Mouse (Mus musculus): ENCODE measurements at regions not wholly inside any gene's neighbourhood (a gene's known extent, or its start where the extent isn't known, plus 50 kb on each side); places are given as distances from the start of the nearest gene placed in this dataset.

DNA sequence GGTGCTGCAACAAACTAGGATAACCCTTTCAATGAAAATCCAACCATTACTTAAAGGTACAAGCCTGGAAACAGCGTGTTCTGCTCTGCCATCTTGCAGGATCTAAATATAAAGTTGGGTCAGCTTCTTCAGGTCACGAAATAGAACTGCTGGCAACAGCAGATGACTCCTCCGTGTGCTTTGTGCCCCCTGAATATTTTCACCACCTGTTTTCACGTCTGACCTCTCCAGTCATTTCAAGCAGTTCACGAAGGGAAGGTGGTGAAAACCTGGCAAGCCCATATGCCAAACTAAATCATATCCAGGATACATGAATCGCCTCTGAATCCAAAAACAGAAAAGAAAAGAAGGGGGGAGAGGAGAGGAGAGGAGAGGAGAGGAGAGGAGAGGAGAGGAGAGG, 133.3 kb downstream of the 1190002N15Rik start:
- no peak for ATAC-seq (ENCODE audit: low read depth)
- Histone ChIP-seq H3K4me1 (ENCODE audit: control insufficient read depth, insufficient read depth, low read length) (no peaks in the 10 kb centered on the region), H3K4me2 (ENCODE audit: low read depth, low read length) (no peak overlapping the region), H3K36me3 (ENCODE audit: control insufficient read depth, insufficient read depth, low read length) (no peaks in the 10 kb centered on the region), H3K9ac (replicated peaks; ENCODE audit: low read depth, low read length) (no peak overlapping the region), H3K27ac (ENCODE audit: low read depth, low read length) (no peak overlapping the region), H3K4me3 (ENCODE audit: low read depth, low read length) (no peak overlapping the region), H3K9me3 (ENCODE audit: control insufficient read depth, low read length) (no peaks in the 10 kb centered on the region), H3K27me3 (ENCODE audit: control insufficient read depth, insufficient read depth, low read length) (no peaks in the 10 kb centered on the region)
- 82% methylated on average over 6 of the region's 6 CpGs for WGBS

DNA sequence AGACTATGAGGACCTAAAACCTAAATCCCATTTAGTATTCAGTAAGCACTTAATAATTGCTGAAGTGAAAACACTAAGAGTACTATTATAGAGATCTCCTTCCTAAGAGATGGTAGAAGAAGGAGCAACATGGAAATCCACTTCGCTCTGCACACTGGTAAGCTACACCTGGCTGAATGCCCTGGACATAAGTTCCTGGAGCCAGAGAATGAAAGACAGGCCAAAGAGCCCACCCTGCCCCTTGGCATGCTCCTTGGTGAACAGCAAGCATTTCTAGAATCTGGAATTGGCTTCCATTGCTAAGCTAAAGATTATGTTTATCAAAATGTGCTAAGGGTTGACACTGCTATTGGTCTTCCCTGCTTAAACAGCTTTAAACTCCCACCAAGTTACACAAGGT, 137.3 kb downstream of the 1190002N15Rik start:
- Histone ChIP-seq H3K9me3 (ENCODE audit: control insufficient read depth, low read length) (no peaks in the 10 kb centered on the region), H3K4me1 (ENCODE audit: control insufficient read depth, insufficient read depth, low read length) (no peaks in the 10 kb centered on the region), H3K4me3 (ENCODE audit: low read depth, low read length) (no peak overlapping the region), H3K27ac (ENCODE audit: low read depth, low read length) (no peak overlapping the region), H3K9ac (replicated peaks; ENCODE audit: low read depth, low read length) (no peak overlapping the region), H3K36me3 (ENCODE audit: control insufficient read depth, insufficient read depth, low read length) (no peaks in the 10 kb centered on the region), H3K27me3 (ENCODE audit: control insufficient read depth, insufficient read depth, low read length) (no peaks in the 10 kb centered on the region), H3K4me2 (ENCODE audit: low read depth, low read length) (no peak overlapping the region)
- WGBS, result 100% methylated on average over 1 of the region's 1 CpGs
- ATAC-seq (ENCODE audit: low read depth), result no peak

DNA sequence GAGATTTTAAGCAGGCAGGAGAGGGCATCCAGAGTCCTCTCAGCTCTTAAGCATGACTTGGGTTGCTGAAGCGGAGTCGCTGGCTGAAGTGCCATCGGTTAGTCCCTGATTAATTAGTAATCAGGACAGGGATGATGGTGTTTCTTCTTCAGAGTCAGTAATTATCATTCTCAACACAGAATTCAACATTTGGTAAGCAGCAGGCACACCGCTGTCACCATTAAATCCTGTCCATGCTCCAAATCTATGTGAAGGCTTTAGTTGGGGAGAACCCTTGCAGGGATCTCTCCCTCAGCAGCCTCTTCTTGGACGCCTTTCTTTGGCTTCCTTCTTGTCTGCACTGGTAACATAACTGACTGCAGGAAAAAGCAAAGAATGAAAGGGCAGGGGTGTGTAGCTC, 142.7 kb downstream of the 1190002N15Rik start:
- ATAC-seq (ENCODE audit: low read depth), result peak; percentile 34; the same call in 1 of the 2 replicates
- Histone ChIP-seq H3K36me3 (ENCODE audit: control insufficient read depth, insufficient read depth, low read length) (no peaks in the 10 kb centered on the region), H3K4me1 (ENCODE audit: control insufficient read depth, insufficient read depth, low read length) (no peaks in the 10 kb centered on the region), H3K4me2 (ENCODE audit: low read depth, low read length) (no peak overlapping the region), H3K4me3 (ENCODE audit: low read depth, low read length) (no peak overlapping the region), H3K27me3 (ENCODE audit: control insufficient read depth, insufficient read depth, low read length) (no peaks in the 10 kb centered on the region), H3K9ac (replicated peaks; ENCODE audit: low read depth, low read length) (no peak overlapping the region), H3K9me3 (ENCODE audit: control insufficient read depth, low read length) (no peaks in the 10 kb centered on the region), H3K27ac (ENCODE audit: low read depth, low read length) (no peak overlapping the region; the same call in 1 of the 2 replicates)
- 44% methylated on average over 5 of the region's 5 CpGs for WGBS

DNA sequence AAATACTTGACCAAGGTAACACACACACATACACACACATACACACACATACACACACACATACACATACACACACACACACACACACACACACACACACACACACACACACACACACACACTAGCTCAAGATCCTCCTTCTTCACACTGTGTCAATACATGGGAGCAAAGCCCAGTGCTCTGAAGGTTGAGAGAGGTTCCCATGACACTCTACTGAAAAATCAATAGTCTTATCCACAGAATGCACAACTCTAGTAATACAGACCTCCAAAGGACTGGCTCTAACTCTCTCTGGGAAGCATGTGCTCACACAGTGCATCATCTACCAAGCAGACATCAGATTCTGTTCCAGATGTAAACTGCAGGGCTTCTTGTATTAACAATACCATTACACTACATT, 151.7 kb downstream of the 1190002N15Rik start:
- no peaks in the 10 kb centered on the region for H3K9me3 ChIP-seq (ENCODE audit: control insufficient read depth, low read length)
- no peak for ATAC-seq (ENCODE audit: low read depth)
- no peaks in the 10 kb centered on the region for H3K27me3 ChIP-seq (ENCODE audit: control insufficient read depth, insufficient read depth, low read length)

DNA sequence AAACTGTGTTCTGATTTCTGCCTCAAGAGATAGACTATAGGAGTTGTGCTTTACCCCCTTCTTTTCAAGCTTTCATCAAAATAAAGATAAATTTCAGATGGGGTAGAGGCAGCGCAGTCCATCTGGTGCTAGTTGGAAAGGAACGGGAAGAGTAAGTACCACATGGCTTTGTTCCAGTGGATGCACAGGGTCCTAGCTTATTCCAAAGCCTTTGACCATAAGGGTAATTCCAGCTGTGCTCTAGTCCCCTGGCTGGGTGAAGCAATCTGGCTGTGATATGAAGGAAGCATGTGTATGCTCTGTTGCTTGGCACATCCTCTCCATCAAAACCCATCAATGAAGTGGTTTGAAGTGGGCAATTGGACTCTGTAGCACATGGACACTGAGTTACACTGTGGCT, 155.6 kb downstream of the 1190002N15Rik start:
- Histone ChIP-seq H3K4me3 (ENCODE audit: low read depth, low read length) (no peak overlapping the region), H3K4me2 (ENCODE audit: low read depth, low read length) (no peak overlapping the region), H3K36me3 (ENCODE audit: control insufficient read depth, insufficient read depth, low read length) (no peaks in the 10 kb centered on the region), H3K4me1 (ENCODE audit: control insufficient read depth, insufficient read depth, low read length) (peaks cover 7% of the 10 kb centered on the region; the same call in 1 of the 2 replicates), H3K27me3 (ENCODE audit: control insufficient read depth, insufficient read depth, low read length) (no peaks in the 10 kb centered on the region), H3K9ac (replicated peaks; ENCODE audit: low read depth, low read length) (no peak overlapping the region), H3K9me3 (ENCODE audit: control insufficient read depth, low read length) (no peaks in the 10 kb centered on the region), H3K27ac (ENCODE audit: low read depth, low read length) (no peak overlapping the region)
- no peak for ATAC-seq (ENCODE audit: low read depth)
- 74% methylated on average over 2 of the region's 2 CpGs for WGBS

More for the DNA sequence above, 151.7 kb downstream of the 1190002N15Rik start:
- H3K9ac ChIP-seq (replicated peaks; ENCODE audit: low read depth, low read length), result no peak overlapping the region
- no peak overlapping the region for H3K27ac ChIP-seq (ENCODE audit: low read depth, low read length)
- no peaks in the 10 kb centered on the region for H3K36me3 ChIP-seq (ENCODE audit: control insufficient read depth, insufficient read depth, low read length)
- H3K4me2 ChIP-seq (ENCODE audit: low read depth, low read length), result no peak overlapping the region
- no peak overlapping the region for H3K4me3 ChIP-seq (ENCODE audit: low read depth, low read length)
- no peaks in the 10 kb centered on the region for H3K4me1 ChIP-seq (ENCODE audit: control insufficient read depth, insufficient read depth, low read length)

DNA sequence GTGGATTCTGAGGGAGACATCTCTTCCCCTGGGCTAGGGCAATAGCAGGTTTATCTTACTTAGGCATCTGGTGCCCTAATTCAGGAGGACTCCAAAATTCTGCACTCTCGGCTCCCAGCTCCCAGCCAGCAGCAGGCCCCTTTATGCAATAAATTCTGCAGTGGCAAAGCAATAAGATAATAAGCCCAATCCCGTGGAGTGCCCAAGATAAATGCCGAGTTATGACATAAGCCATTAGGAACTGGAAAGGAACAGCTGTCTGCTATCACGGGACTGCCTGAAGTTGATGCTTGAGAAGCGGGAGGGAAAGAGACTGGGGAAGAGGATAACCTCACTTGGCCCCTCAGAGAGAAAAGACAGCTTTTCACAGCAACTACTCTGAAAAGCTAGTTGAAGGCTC, 159.0 kb downstream of the 1190002N15Rik start:
- Histone ChIP-seq H3K27me3 (ENCODE audit: control insufficient read depth, insufficient read depth, low read length) (no peaks in the 10 kb centered on the region), H3K4me3 (ENCODE audit: low read depth, low read length) (no peak overlapping the region)
- ATAC-seq (ENCODE audit: low read depth), result peak; percentile 69; the same call in 1 of the 2 replicates

DNA sequence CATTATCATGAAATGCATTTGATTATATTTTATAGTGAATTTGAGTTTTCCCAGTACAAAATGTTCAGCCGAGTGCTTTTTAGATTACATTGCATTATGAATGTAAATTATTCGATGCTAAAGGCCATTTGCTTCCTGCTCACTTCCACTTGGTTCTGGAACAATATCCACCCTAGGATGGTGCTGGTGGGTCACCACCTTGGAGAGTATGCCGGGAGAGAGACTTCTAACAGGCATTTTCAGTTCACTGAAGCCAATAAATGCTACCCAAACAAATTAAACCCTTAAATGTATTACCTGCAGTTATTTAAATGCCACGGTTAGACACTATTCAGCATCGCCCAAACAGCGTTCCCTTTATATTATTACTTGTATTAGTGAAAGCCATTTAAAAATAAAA, 159.6 kb downstream of the 1190002N15Rik start:
- Histone ChIP-seq H3K4me1 (ENCODE audit: control insufficient read depth, insufficient read depth, low read length) (peaks cover 7% of the 10 kb centered on the region; the same call in 1 of the 2 replicates), H3K27ac (ENCODE audit: low read depth, low read length) (no peak overlapping the region), H3K4me3 (ENCODE audit: low read depth, low read length) (no peak overlapping the region), H3K36me3 (ENCODE audit: control insufficient read depth, insufficient read depth, low read length) (no peaks in the 10 kb centered on the region), H3K9me3 (ENCODE audit: control insufficient read depth, low read length) (no peaks in the 10 kb centered on the region), H3K4me2 (ENCODE audit: low read depth, low read length) (no peak overlapping the region), H3K9ac (replicated peaks; ENCODE audit: low read depth, low read length) (no peak overlapping the region), H3K27me3 (ENCODE audit: control insufficient read depth, insufficient read depth, low read length) (no peaks in the 10 kb centered on the region)
- WGBS, result 51% methylated on average over 6 of the region's 6 CpGs
- no peak for ATAC-seq (ENCODE audit: low read depth)

More for the DNA sequence above, 159.0 kb downstream of the 1190002N15Rik start:
- peak overlapping the region; percentile 2; the same call in 1 of the 2 replicates for H3K4me2 ChIP-seq (ENCODE audit: low read depth, low read length)
- no peak overlapping the region for H3K27ac ChIP-seq (ENCODE audit: low read depth, low read length)
- no peaks in the 10 kb centered on the region for H3K9me3 ChIP-seq (ENCODE audit: control insufficient read depth, low read length)
- H3K4me1 ChIP-seq (ENCODE audit: control insufficient read depth, insufficient read depth, low read length), result peaks cover 7% of the 10 kb centered on the region; the same call in 1 of the 2 replicates
- no peaks in the 10 kb centered on the region for H3K36me3 ChIP-seq (ENCODE audit: control insufficient read depth, insufficient read depth, low read length)
- no peak overlapping the region for H3K9ac ChIP-seq (replicated peaks; ENCODE audit: low read depth, low read length)
- 27% methylated on average over 5 of the region's 5 CpGs for WGBS

DNA sequence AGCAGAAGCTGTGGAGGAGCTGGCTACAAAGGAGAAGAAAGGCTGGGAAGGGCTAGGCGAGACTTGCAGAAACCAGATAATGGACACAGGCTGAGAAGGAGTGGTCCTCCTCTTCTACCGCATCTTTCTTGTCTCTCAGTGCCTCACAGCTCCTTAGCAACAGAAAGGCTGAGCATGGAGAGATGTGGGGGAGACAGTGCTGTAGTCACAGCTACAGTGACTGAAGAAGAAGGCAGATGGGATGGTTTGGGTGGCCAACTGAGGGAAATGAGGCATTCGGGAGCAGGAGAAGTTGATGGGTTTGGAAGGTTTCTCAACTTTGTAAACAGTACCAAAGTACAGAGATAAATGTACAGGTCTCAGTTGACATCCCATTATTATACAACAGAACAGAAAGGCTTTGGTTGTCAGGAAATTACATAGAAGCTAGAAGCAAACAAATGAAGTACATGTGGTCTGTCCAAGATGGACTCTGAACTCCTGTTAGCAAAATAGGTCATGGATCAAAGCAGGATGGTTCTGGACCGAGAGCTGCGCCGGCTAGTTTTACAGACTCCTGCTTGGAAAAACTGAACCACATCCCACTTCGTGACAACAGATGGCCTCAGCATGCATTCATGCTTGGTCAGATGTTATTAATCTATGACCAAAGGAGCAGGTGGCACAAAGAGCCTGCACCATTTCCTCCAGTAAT, 160.4 kb downstream of the 1190002N15Rik start:
- H3K27me3 ChIP-seq (ENCODE audit: control insufficient read depth, insufficient read depth, low read length), result no peaks in the 10 kb centered on the region
- H3K27ac ChIP-seq (ENCODE audit: low read depth, low read length), result no peak overlapping the region
- no peak overlapping the region for H3K4me2 ChIP-seq (ENCODE audit: low read depth, low read length)
- H3K9ac ChIP-seq (replicated peaks; ENCODE audit: low read depth, low read length), result no peak overlapping the region
- WGBS, result 54% methylated on average over 7 of the region's 7 CpGs
- no peak for ATAC-seq (ENCODE audit: low read depth)
- no peaks in the 10 kb centered on the region for H3K9me3 ChIP-seq (ENCODE audit: control insufficient read depth, low read length)
- H3K4me1 ChIP-seq (ENCODE audit: control insufficient read depth, insufficient read depth, low read length), result peaks cover 7% of the 10 kb centered on the region; the same call in 1 of the 2 replicates
- no peak overlapping the region for H3K4me3 ChIP-seq (ENCODE audit: low read depth, low read length)
- no peaks in the 10 kb centered on the region for H3K36me3 ChIP-seq (ENCODE audit: control insufficient read depth, insufficient read depth, low read length)

DNA sequence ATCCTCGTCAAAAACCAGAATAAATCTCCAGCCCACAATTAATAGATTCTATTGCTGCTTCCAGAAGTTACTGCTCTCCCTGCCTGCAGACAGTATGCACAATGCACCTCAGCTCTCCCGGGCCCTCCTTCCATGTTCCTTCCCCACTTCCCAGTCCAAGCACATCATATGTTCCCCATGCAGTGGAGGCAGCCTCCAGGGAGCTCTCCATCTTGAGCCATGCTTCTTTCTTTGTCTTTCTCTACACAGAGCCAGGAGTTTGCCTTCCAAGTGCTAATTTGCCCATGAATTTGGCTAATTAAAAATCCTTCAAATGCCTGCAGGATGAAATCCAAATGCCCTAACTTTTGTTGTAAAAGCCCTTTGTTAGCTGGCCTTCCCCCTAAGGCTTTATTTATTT, 166.9 kb downstream of the 1190002N15Rik start:
- H3K27me3 ChIP-seq (ENCODE audit: control insufficient read depth, insufficient read depth, low read length), result no peaks in the 10 kb centered on the region
- no peaks in the 10 kb centered on the region for H3K4me1 ChIP-seq (ENCODE audit: control insufficient read depth, insufficient read depth, low read length)
- no peak overlapping the region for H3K4me3 ChIP-seq (ENCODE audit: low read depth, low read length)
- no peaks in the 10 kb centered on the region for H3K36me3 ChIP-seq (ENCODE audit: control insufficient read depth, insufficient read depth, low read length)
- ATAC-seq (ENCODE audit: low read depth), result peak; percentile 41; the same call in 1 of the 2 replicates
- no peak overlapping the region for H3K4me2 ChIP-seq (ENCODE audit: low read depth, low read length)
- no peaks in the 10 kb centered on the region for H3K9me3 ChIP-seq (ENCODE audit: control insufficient read depth, low read length)
- WGBS, result 36% methylated on average over 2 of the region's 2 CpGs
- no peak overlapping the region for H3K9ac ChIP-seq (replicated peaks; ENCODE audit: low read depth, low read length)
- H3K27ac ChIP-seq (ENCODE audit: low read depth, low read length), result no peak overlapping the region

Data from neural tube, embryonic 14.5 days (tissue).